In genomic region chr9:107586974-107587832, GRCm38 (mm10) we compare ENCODE assay signal across 8 mouse cellular contexts. TPM values are rescaled to one million over a fixed set of nuclear protein-coding genes. Genes with fewer than 3 reads are reported as not detected.
DNase-seq lines count a peak whose midpoint lies in the region; ATAC-seq lines count a peak whose summit lies in the region.

Gene Ifrd2, plus strand, starts transcription at chr9:107587642.

- peaks cover 49% of the 10 kb centered on the region for H3K36me3 ChIP-seq in heart, embryonic 10.5 days
- H3K36me3 ChIP-seq in kidney, embryonic 15.5 days, result peaks cover 47% of the 10 kb centered on the region

- DNase-seq in B cell, adult 2 months, result peak; percentile 96 to 98
- DNase-seq in brain, adult 2 months (ENCODE audit: low read depth, low spot score), result peak; percentile 100
- peak; percentile 100 for DNase-seq in heart, embryonic 10.5 days (ENCODE audit: low spot score)
- DNase-seq in liver, result peak; percentile 99
- DNase-seq in spleen, postnatal 4 days (ENCODE audit: low spot score in 2 of 2), result peak; percentile 97 to 98

- no peaks in the 10 kb centered on the region for H3K27me3 ChIP-seq in heart, embryonic 10.5 days (ENCODE audit: insufficient read depth, poor library complexity, severe bottlenecking)
- no peaks in the 10 kb centered on the region for H3K27me3 ChIP-seq in kidney, embryonic 15.5 days

- no peaks in the 10 kb centered on the region for H3K9me3 ChIP-seq in heart, embryonic 10.5 days
- H3K9me3 ChIP-seq in kidney, embryonic 15.5 days (replicated peaks), result no peaks in the 10 kb centered on the region

- peaks cover 46% of the 10 kb centered on the region for H3K4me1 ChIP-seq in heart, embryonic 10.5 days
- H3K4me1 ChIP-seq in kidney, embryonic 15.5 days, result peaks cover 24% of the 10 kb centered on the region

- H3K9ac ChIP-seq in kidney, embryonic 15.5 days, result peak within 1 kb of the TSS; percentile 63

- peak within 1 kb of the TSS; percentile 82 for H3K4me2 ChIP-seq in kidney, embryonic 15.5 days

- peak within 1 kb of the TSS; percentile 91 for H3K27ac ChIP-seq in heart, embryonic 10.5 days
- peak within 1 kb of the TSS; percentile 71 for H3K27ac ChIP-seq in kidney, embryonic 15.5 days

- peak; percentile 71 for ATAC-seq in erythroblast, adult 5-6 weeks (replicated peaks; ENCODE audit: low FRiP score, poor library complexity, severe bottlenecking)
- ATAC-seq in kidney, embryonic 15.5 days (replicated peaks; ENCODE audit: low FRiP score), result peak; percentile 98
- ATAC-seq in monocyte, adult 5-6 weeks (replicated peaks; ENCODE audit: insufficient number of reproducible peaks, low FRiP score, low TSS enrichment, poor library complexity, severe bottlenecking), result peak; percentile 97

- WGBS in heart, embryonic 10.5 days, result 11% methylated on average over 46 of the region's 46 CpGs
- 14% methylated on average over 46 of the region's 46 CpGs for WGBS in kidney, embryonic 15.5 days

- H3K4me3 ChIP-seq in heart, embryonic 10.5 days, result peak within 1 kb of the TSS; percentile 86
- peak within 1 kb of the TSS; percentile 83 for H3K4me3 ChIP-seq in kidney, embryonic 15.5 days (replicated peaks)

RNA-seq across cellular contexts. Expression of gene Ifrd2, which starts in this region (rescaled TPM):
- 207 and 270 TPM in 2 replicates for total RNA-seq in erythroblast, adult 5-6 weeks (2015; ENCODE audit: low replicate concordance)
- 204 and 217 TPM in 2 replicates for total RNA-seq in erythroblast, adult 5-6 weeks (2017; ENCODE audit: low replicate concordance)
- 58.0 and 62.8 TPM in 2 replicates for polyA plus RNA-seq in heart, embryonic 10.5 days (2016; fragmentation: Nextera tagmentation; extraction: Ambion mirVana)
- polyA plus RNA-seq in kidney, embryonic 15.5 days (2015; fragmentation: Nextera tagmentation; extraction: Ambion mirVana), result 47.8 and 55.8 TPM in 2 replicates
- 5.5 to 11.1 TPM (median 8.8 TPM) in 3 replicates for total RNA-seq in monocyte, adult 5-6 weeks (2017)

Comparison
In these comparisons a context has a peak if more than half of its experiments do, and no peak if none do; other contexts are left out.
1. Peak in every context shown above with its lines: DNase-seq, ATAC-seq, H3K4me3 ChIP-seq and H3K27ac ChIP-seq.
2. RNA of gene Ifrd2 (total RNA-seq): 204 to 270 TPM in erythroblast, adult 5-6 weeks; 5.5 to 11.1 TPM in monocyte, adult 5-6 weeks; every median in the first group is over 10 times any median in the second.